Mouse (Mus musculus): ENCODE results near the gene Prss43. TPM values are rescaled to one million over a fixed set of nuclear protein-coding genes. Genes with fewer than 3 reads are reported as not detected.

Prss43 gene
- polyA plus RNA-seq, 1 experiment from 2014 or later: not detected

GRCm38 (mm10) chr9:110783611-110784010 lies 42.9 kb upstream of the Prss43 start:
- no peak overlapping the region for H3K4me2 ChIP-seq (replicated peaks; ENCODE audit: low read depth)
- H3K27me3 ChIP-seq (ENCODE audit: control insufficient read depth, insufficient read depth, low read length): no peaks in the 10 kb centered on the region; the same call in 1 of the 2 replicates
- no peak overlapping the region for H3K9ac ChIP-seq (ENCODE audit: low read length)
- H3K27ac ChIP-seq (replicated peaks): no peak overlapping the region
- ATAC-seq (ENCODE audit: low FRiP score, low TSS enrichment) (no peak), DNase-seq (ENCODE audit: low spot score) (no peak)
- H3K4me1 ChIP-seq (replicated peaks; ENCODE audit: control insufficient read depth, insufficient read depth): no peaks in the 10 kb centered on the region; the same call in 1 of the 2 replicates
- no peaks in the 10 kb centered on the region for H3K36me3 ChIP-seq (ENCODE audit: control insufficient read depth, insufficient read depth, low read length)
- 32% methylated on average over 1 of the region's 1 CpGs for WGBS
- H3K9me3 ChIP-seq (ENCODE audit: control insufficient read depth, low read length): no peaks in the 10 kb centered on the region
- TF ChIP-seq EP300 (optimal IDR thresholded peaks at IDR 0.05) (no peak), CTCF (IDR thresholded peaks at IDR 0.05; ENCODE audit: low read depth) (no peak)
- H3K4me3 ChIP-seq (ENCODE audit: low read depth, low read length): no peak overlapping the region

DNA sequence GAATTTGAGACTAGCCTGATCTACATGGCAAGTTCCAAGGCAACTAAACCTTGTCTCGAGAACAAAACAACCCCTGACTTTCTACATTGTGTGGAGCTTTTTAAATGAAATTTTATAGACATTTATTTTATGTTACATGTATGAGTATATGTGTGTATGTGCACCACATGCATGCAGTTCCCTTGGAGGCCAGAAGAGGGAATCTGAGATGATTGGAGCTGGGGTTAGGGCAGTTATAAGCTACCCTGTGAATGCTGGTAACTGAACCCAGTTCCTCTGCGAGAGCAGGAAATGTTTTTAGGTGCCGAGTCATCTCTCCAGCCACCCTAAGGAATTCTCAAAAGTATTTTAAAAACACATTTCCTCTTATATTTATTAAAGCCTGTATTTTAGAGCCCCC lies 38.3 kb upstream of the Prss43 start:
- Histone ChIP-seq H3K4me3 (ENCODE audit: low read depth, low read length) (no peak overlapping the region), H3K36me3 (ENCODE audit: control insufficient read depth, insufficient read depth, low read length) (no peaks in the 10 kb centered on the region), H3K4me2 (replicated peaks; ENCODE audit: low read depth) (no peak overlapping the region), H3K9ac (ENCODE audit: low read length) (no peak overlapping the region), H3K27ac (replicated peaks) (no peak overlapping the region), H3K27me3 (ENCODE audit: control insufficient read depth, insufficient read depth, low read length) (no peaks in the 10 kb centered on the region), H3K9me3 (ENCODE audit: control insufficient read depth, low read length) (no peaks in the 10 kb centered on the region), H3K4me1 (replicated peaks; ENCODE audit: control insufficient read depth, insufficient read depth) (no peaks in the 10 kb centered on the region)
- no peak for ATAC-seq (ENCODE audit: low FRiP score, low TSS enrichment)
- TF ChIP-seq CTCF (IDR thresholded peaks at IDR 0.05; ENCODE audit: low read depth) (no peak), EP300 (optimal IDR thresholded peaks at IDR 0.05) (no peak)
- 91% methylated on average over 3 of the region's 3 CpGs for whole genome bisulfite sequencing
- DNase-seq (ENCODE audit: low spot score): no peak

DNA sequence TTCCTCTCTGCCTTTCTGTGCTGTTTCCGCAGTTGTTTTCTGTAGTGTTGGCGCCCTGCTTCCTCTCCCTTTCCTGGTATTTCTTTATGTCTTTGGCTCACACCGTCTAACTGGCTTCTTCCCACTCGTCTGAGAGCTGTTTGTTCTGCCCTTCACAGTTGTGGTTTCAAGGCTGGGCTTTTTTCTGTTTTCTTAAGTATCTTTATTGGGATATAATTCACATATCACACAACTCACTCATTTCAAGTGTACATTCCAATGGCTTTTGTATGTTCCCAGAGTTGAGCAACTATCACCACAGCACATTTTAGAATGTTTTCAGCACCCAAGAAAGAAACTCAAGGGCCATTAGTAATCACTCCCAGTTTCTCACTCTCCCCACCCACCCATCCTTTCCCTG lies 36.0 kb upstream of the Prss43 start:
- no peak for DNase-seq (ENCODE audit: low spot score)
- Histone ChIP-seq H3K9me3 (ENCODE audit: control insufficient read depth, low read length) (no peaks in the 10 kb centered on the region), H3K4me2 (replicated peaks; ENCODE audit: low read depth) (no peak overlapping the region), H3K9ac (ENCODE audit: low read length) (no peak overlapping the region), H3K27me3 (ENCODE audit: control insufficient read depth, insufficient read depth, low read length) (no peaks in the 10 kb centered on the region), H3K4me1 (replicated peaks; ENCODE audit: control insufficient read depth, insufficient read depth) (no peaks in the 10 kb centered on the region), H3K36me3 (ENCODE audit: control insufficient read depth, insufficient read depth, low read length) (no peaks in the 10 kb centered on the region), H3K27ac (replicated peaks) (no peak overlapping the region), H3K4me3 (ENCODE audit: low read depth, low read length) (no peak overlapping the region)
- TF ChIP-seq CTCF (IDR thresholded peaks at IDR 0.05; ENCODE audit: low read depth) (no peak), EP300 (optimal IDR thresholded peaks at IDR 0.05) (no peak)
- WGBS: 52% methylated on average over 4 of the region's 4 CpGs
- no peak for ATAC-seq (ENCODE audit: low FRiP score, low TSS enrichment)

GRCm38 (mm10) chr9:110797013-110797412 lies 29.5 kb upstream of the Prss43 start:
- Histone ChIP-seq H3K36me3 (ENCODE audit: control insufficient read depth, insufficient read depth, low read length) (no peaks in the 10 kb centered on the region), H3K27ac (replicated peaks) (no peak overlapping the region), H3K9me3 (ENCODE audit: control insufficient read depth, low read length) (no peaks in the 10 kb centered on the region), H3K4me1 (replicated peaks; ENCODE audit: control insufficient read depth, insufficient read depth) (no peaks in the 10 kb centered on the region), H3K4me3 (ENCODE audit: low read depth, low read length) (no peak overlapping the region), H3K27me3 (ENCODE audit: control insufficient read depth, insufficient read depth, low read length) (no peaks in the 10 kb centered on the region), H3K4me2 (replicated peaks; ENCODE audit: low read depth) (no peak overlapping the region), H3K9ac (ENCODE audit: low read length) (no peak overlapping the region)
- 76% methylated on average over 10 of the region's 10 CpGs for WGBS
- DNase-seq (ENCODE audit: low spot score) (no peak), ATAC-seq (ENCODE audit: low FRiP score, low TSS enrichment) (no peak)
- no peak for TF ChIP-seq CTCF (IDR thresholded peaks at IDR 0.05; ENCODE audit: low read depth)
- no peak for TF ChIP-seq EP300 (optimal IDR thresholded peaks at IDR 0.05)

- no peaks in the 10 kb centered on the region for H3K9me3 ChIP-seq (ENCODE audit: control insufficient read depth, low read length)
- ATAC-seq (ENCODE audit: low FRiP score, low TSS enrichment) (no peak), DNase-seq (ENCODE audit: low spot score) (no peak)
- no peak within 1 kb of the TSS for H3K27ac ChIP-seq (replicated peaks)
- no peak within 1 kb of the TSS for H3K4me2 ChIP-seq (replicated peaks; ENCODE audit: low read depth)
- no peak within 1 kb of the TSS for H3K9ac ChIP-seq (ENCODE audit: low read length)
- H3K4me1 ChIP-seq (replicated peaks; ENCODE audit: control insufficient read depth, insufficient read depth): no peaks in the 10 kb centered on the region
- WGBS: 90% methylated on average over 14 of the region's 14 CpGs
- no peak within 1 kb of the TSS for H3K4me3 ChIP-seq (ENCODE audit: low read depth, low read length)
- no peaks in the 10 kb centered on the region for H3K27me3 ChIP-seq (ENCODE audit: control insufficient read depth, insufficient read depth, low read length)
- H3K36me3 ChIP-seq (ENCODE audit: control insufficient read depth, insufficient read depth, low read length): no peaks in the 10 kb centered on the region
- TF ChIP-seq CTCF (IDR thresholded peaks at IDR 0.05; ENCODE audit: low read depth): no peak
- TF ChIP-seq EP300 (optimal IDR thresholded peaks at IDR 0.05): no peak
Observed at GRCm38 (mm10) chr9:110797866-110798265, 28.6 kb upstream of the Prss43 start, which contains the start of gene Prss42. Prss42 (plus strand) TSS chr9:110798166.

DNA sequence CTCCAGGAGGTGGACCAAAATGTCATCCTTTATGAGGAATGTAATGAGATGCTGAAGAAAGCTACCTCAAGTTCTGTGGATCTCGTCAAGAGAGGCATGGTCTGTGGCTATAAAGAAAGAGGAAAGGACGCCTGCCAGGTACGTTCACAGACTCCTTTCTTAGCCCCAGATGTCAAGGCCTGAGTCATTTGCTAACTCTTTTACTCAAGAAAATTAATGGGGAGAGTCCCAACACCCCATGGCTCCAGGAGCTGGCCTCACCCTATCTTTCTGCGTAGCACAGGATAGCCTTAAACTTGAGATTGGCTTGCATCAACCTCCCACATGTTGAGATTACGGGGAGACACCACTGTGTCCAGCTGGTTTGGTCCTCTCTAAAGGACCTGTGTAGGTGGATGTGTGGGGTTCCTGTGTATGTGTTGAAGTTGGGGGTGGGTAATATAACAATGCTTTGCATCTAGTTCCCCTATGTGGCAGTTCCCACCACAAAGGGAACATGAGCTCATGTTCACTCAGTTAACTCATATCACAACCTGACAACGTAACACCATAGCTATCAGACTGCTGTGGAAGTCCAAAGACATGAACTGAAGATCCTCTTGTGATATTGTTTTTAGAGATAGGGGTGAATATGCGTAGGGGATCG lies 25.5 kb upstream of the Prss43 start:
- WGBS: 91% methylated on average over 8 of the region's 8 CpGs

More for the DNA sequence above, 25.5 kb upstream of the Prss43 start:
- ATAC-seq (ENCODE audit: low FRiP score, low TSS enrichment) (no peak), DNase-seq (ENCODE audit: low spot score) (no peak)
- TF ChIP-seq CTCF (IDR thresholded peaks at IDR 0.05; ENCODE audit: low read depth) (no peak), EP300 (optimal IDR thresholded peaks at IDR 0.05) (no peak)
- Histone ChIP-seq H3K4me2 (replicated peaks; ENCODE audit: low read depth) (no peak overlapping the region), H3K27ac (replicated peaks) (no peak overlapping the region), H3K27me3 (ENCODE audit: control insufficient read depth, insufficient read depth, low read length) (no peaks in the 10 kb centered on the region), H3K4me1 (replicated peaks; ENCODE audit: control insufficient read depth, insufficient read depth) (no peaks in the 10 kb centered on the region), H3K9ac (ENCODE audit: low read length) (no peak overlapping the region), H3K9me3 (ENCODE audit: control insufficient read depth, low read length) (no peaks in the 10 kb centered on the region), H3K36me3 (ENCODE audit: control insufficient read depth, insufficient read depth, low read length) (no peaks in the 10 kb centered on the region), H3K4me3 (ENCODE audit: low read depth, low read length) (no peak overlapping the region)

Data from stomach, postnatal 0 days (tissue).